Mouse (Mus musculus) MEL (cell line): Measurements from ENCODE around the gene Dpt.

ENCODE experiments used
- CTCF ChIP-seq, 3 experiments: IDR thresholded peaks in 2 of 3; conservative IDR thresholded peaks in 1 of 3; 2 replicates each; pipeline ENCODE4 v1.5.1; 2011 to 2012; ENCODE audit warnings: low read length in 3 of 3, low read depth in 2 of 3, mild to moderate bottlenecking in 2 of 3, improper control_type of control experiment in 1 of 3, inconsistent platforms in 1 of 3, mixed read lengths in 1 of 3, moderate library complexity in 1 of 3; ENCODE audit not compliant: control insufficient read depth in 1 of 3, insufficient read depth in 1 of 3, poor library complexity in 1 of 3, severe bottlenecking in 1 of 3
- E2F4 ChIP-seq: IDR thresholded peaks from 2 replicates; pipeline ENCODE4 v1.6.1; 2011; ENCODE audit warnings: low read depth, low read length, improper control_type of control experiment, borderline replicate concordance
- HCFC1 ChIP-seq: IDR thresholded peaks from 2 replicates; pipeline ENCODE4 v1.6.1; 2012; ENCODE audit warnings: low read depth, mild to moderate bottlenecking, inconsistent platforms, low read length, improper control_type of control experiment, moderate library complexity
- MAFK ChIP-seq: IDR thresholded peaks from 2 replicates; pipeline ENCODE4 v1.6.1; 2011; ENCODE audit warnings: low read depth, mild to moderate bottlenecking, low read length, improper control_type of control experiment, borderline replicate concordance
- MXI1 ChIP-seq: IDR thresholded peaks from 2 replicates; pipeline ENCODE4 v1.6.1; 2011; ENCODE audit warnings: mild to moderate bottlenecking, low read depth, low read length, improper control_type of control experiment
- SIN3A ChIP-seq: IDR thresholded peaks from 2 replicates; pipeline ENCODE4 v1.6.1; 2012; ENCODE audit warnings: low read length, improper control_type of control experiment, inconsistent platforms
- ZNF384 ChIP-seq: IDR thresholded peaks from 2 replicates; pipeline ENCODE4 v1.6.1; 2012; ENCODE audit warnings: low read depth, mild to moderate bottlenecking, inconsistent platforms, low read length, improper control_type of control experiment

- TF ChIP-seq MAFK (no peak), HCFC1 (no peak), CTCF (IDR thresholded peaks at IDR 0.05 in 2 of 3, conservative IDR thresholded peaks at IDR 0.05 in 1 of 3; ENCODE audit: control insufficient read depth in 1 of 3, insufficient read depth in 1 of 3, low read depth in 2 of 3, low read length in 3 of 3, poor library complexity in 1 of 3, severe bottlenecking in 1 of 3) (no peak), MXI1 (no peak), E2F4 (no peak), SIN3A (no peak), ZNF384 (no peak)
These were observed 66.8 kb downstream of the Dpt start for GRCm38 (mm10) chr1:164862946-164863883.
